Mouse (Mus musculus): ENCODE results near the gene Maoa.

Maoa gene

GRCm38 (mm10) chrX:16619034-16619929 is at the start of gene Maoa:
Gene Maoa (plus strand): TSS chrX:16619698.
- 5% methylated on average over 33 of the region's 33 CpGs for WGBS

- WGBS, result 2% methylated on average over 58 of the region's 60 CpGs
Measured at GRCm38 (mm10) chrX:16618225-16619033, 1.1 kb upstream of the Maoa start.

- 69% methylated on average over 2 of the region's 2 CpGs for WGBS
Measured at GRCm38 (mm10) chrX:16656511-16656910, 37.0 kb downstream of the Maoa start.

- 79% methylated on average over 1 of the region's 1 CpGs for WGBS
Measured at GRCm38 (mm10) chrX:16706094-16706493, 86.6 kb downstream of the Maoa start.

GRCm38 (mm10) chrX:16714033-16714432 is 94.5 kb downstream of the Maoa start:
- WGBS, result 42% methylated on average over 1 of the region's 1 CpGs

Data from cerebral cortex, adult 2 months (tissue).